Mouse (Mus musculus) mature B cell (primary cell): ENCODE measurements around the gene Sdhc.
"Not testable (repeated sequence)": the region's sequence is repeated elsewhere in the genome, so short reads cannot be mapped to it uniquely, and the experiment has no call there.

Source experiments
- in situ Hi-C: fragments of 300-500 bp; cut with MboI; formaldehyde crosslinking; loops from 2 replicates; pipeline ENCODE4 v1.14.3; 2019

The Sdhc gene

GRCm38 (mm10) chr1:171079825-171080224, 70.6 kb downstream of the Sdhc start:
- in situ Hi-C loops, result not testable (repeated sequence)

GRCm38 (mm10) chr1:171079345-171079744, 71.1 kb downstream of the Sdhc start:
- in situ Hi-C loops, result not testable (repeated sequence)

GRCm38 (mm10) chr1:171078419-171078818, 72.0 kb downstream of the Sdhc start:
- in situ Hi-C loops, result not testable (repeated sequence)

- in situ Hi-C loops, result not testable (repeated sequence)
Measured at GRCm38 (mm10) chr1:171077955-171078354, 72.4 kb downstream of the Sdhc start.

GRCm38 (mm10) chr1:171077192-171077591, 73.2 kb downstream of the Sdhc start:
- in situ Hi-C loops, result not testable (repeated sequence)
